Mouse (Mus musculus) neural tube, embryonic 12.5 days (tissue): ENCODE results near the gene D6Wsu163e. TPM values are rescaled to one million over a fixed set of nuclear protein-coding genes. Genes with fewer than 3 reads are reported as not detected.

ENCODE experiments used
- ATAC-seq: fragments of 200-750 bp; cut with Nextera tagmentation; 2 replicates; pipeline ENCODE4 v1.8.0; 2017; ENCODE audit warnings: low read depth, mild to moderate bottlenecking, moderate TSS enrichment, moderate library complexity; ENCODE audit not compliant: low FRiP score
- H3K27ac ChIP-seq: fragments of 300-500 bp; sonication (generic); 2 replicates; pipeline ENCODE4 v1.5.1; 2016
- H3K27me3 ChIP-seq: fragments of 300-500 bp; sonication (generic); replicated peaks from 2 replicates; pipeline ENCODE4 v1.6.1; 2016; ENCODE audit warnings: mild to moderate bottlenecking
- H3K36me3 ChIP-seq: fragments of 300-500 bp; sonication (generic); 2 replicates; pipeline ENCODE4 v1.6.1; 2016; ENCODE audit warnings: mild to moderate bottlenecking
- H3K4me1 ChIP-seq: fragments of 300-500 bp; sonication (generic); 2 replicates; pipeline ENCODE4 v1.6.1; 2016
- H3K4me2 ChIP-seq: fragments of 300-500 bp; sonication (generic); replicated peaks from 2 replicates; pipeline ENCODE4 v1.6.1; 2016; ENCODE audit warnings: mild to moderate bottlenecking
- H3K4me3 ChIP-seq: fragments of 300-500 bp; sonication (generic); 2 replicates; pipeline ENCODE4 v1.5.1; 2016
- H3K9ac ChIP-seq: fragments of 300-500 bp; sonication (generic); 2 replicates; pipeline ENCODE4 v1.6.1; 2016; ENCODE audit warnings: mild to moderate bottlenecking
- H3K9me3 ChIP-seq: fragments of 300-500 bp; sonication (generic); 2 replicates; pipeline ENCODE4 v1.6.1; 2016; ENCODE audit warnings: mild to moderate bottlenecking
- WGBS: fragments of 180-500 bp; shearing (Covaris S2); methylation state at CpG from one replicate; pipeline ENCODE4 v1.1.7; 2016; 5-methylcytosine and 5-hydroxymethylcytosine counted together
- polyA plus RNA-seq: library from polyadenylated mRNA; unstranded; fragments of >200 nt; fragmentation: Nextera tagmentation; extraction: Ambion mirVana; gene quantifications from 2 replicates; pipeline ENCODE4 v1.2.1, GENCODE M21; 2016

D6Wsu163e gene
- polyA plus RNA-seq, 1 experiment from 2014 or later: 22.4 TPM

GRCm38 (mm10) chr6:127014906-127015770 lies 75.4 kb downstream of the D6Wsu163e start, which contains the start of gene Fgf6:
Fgf6 (plus strand) TSS chr6:127015586.
- no peak within 1 kb of the TSS for H3K27ac ChIP-seq

GRCm38 (mm10) chr6:127019254-127019653 lies 79.5 kb downstream of the D6Wsu163e start:
- Histone ChIP-seq H3K4me1 (peaks cover 15% of the 10 kb centered on the region), H3K9ac (no peak overlapping the region), H3K27ac (no peak overlapping the region), H3K27me3 (peaks cover 6% of the 10 kb centered on the region; the same call in 1 of the 2 replicates), H3K36me3 (no peaks in the 10 kb centered on the region), H3K4me3 (no peak overlapping the region), H3K9me3 (no peaks in the 10 kb centered on the region), H3K4me2 (0 out of 2 replicates have a peak overlapping the region, but pooled peaks have one; percentile 2)
- ATAC-seq: no peak
- WGBS: 5% methylated on average over 6 of the region's 6 CpGs

More at GRCm38 (mm10) chr6:127014906-127015770, 75.4 kb downstream of the D6Wsu163e start, which contains the start of gene Fgf6:
- Histone ChIP-seq H3K9me3 (no peaks in the 10 kb centered on the region), H3K4me2 (no peak within 1 kb of the TSS), H3K27me3 (no peaks in the 10 kb centered on the region), H3K9ac (no peak within 1 kb of the TSS), H3K36me3 (no peaks in the 10 kb centered on the region), H3K4me3 (no peak within 1 kb of the TSS), H3K4me1 (peaks cover 11% of the 10 kb centered on the region)
- no peak for ATAC-seq
- WGBS: 80% methylated on average over 26 of the region's 26 CpGs

GRCm38 (mm10) chr6:127020431-127020830 lies 80.7 kb downstream of the D6Wsu163e start:
- Histone ChIP-seq H3K27me3 (peaks cover 6% of the 10 kb centered on the region; the same call in 1 of the 2 replicates), H3K4me3 (no peak overlapping the region), H3K9me3 (no peaks in the 10 kb centered on the region), H3K9ac (no peak overlapping the region), H3K4me2 (no peak overlapping the region), H3K4me1 (peaks cover 15% of the 10 kb centered on the region), H3K36me3 (no peaks in the 10 kb centered on the region), H3K27ac (no peak overlapping the region)
- 16% methylated on average over 13 of the region's 13 CpGs for WGBS
- no peak for ATAC-seq

GRCm38 (mm10) chr6:127024836-127025235 lies 85.1 kb downstream of the D6Wsu163e start:
- Histone ChIP-seq H3K9me3 (no peaks in the 10 kb centered on the region), H3K27me3 (peaks cover 6% of the 10 kb centered on the region; the same call in 1 of the 2 replicates), H3K4me3 (no peak overlapping the region), H3K36me3 (no peaks in the 10 kb centered on the region), H3K4me1 (peaks cover 5% of the 10 kb centered on the region), H3K4me2 (no peak overlapping the region), H3K27ac (no peak overlapping the region), H3K9ac (no peak overlapping the region)
- no peak for ATAC-seq
- 78% methylated on average over 7 of the region's 7 CpGs for WGBS

Other genes with a start within 250 kb of the D6Wsu163e start
- gene Kcna6, start 199.3 kb upstream of the D6Wsu163e start, polyA plus RNA-seq: 12.0 and 16.9 TPM in 2 replicates
- 191 TPM in 2 replicates for gene Ndufa9, start 90.8 kb upstream of the D6Wsu163e start, polyA plus RNA-seq
- 0.08 and 0.17 TPM in 2 replicates for gene Akap3, start 86.9 kb upstream of the D6Wsu163e start, polyA plus RNA-seq
- not detected in 2 replicates for gene Dyrk4, start 18.1 kb upstream of the D6Wsu163e start, polyA plus RNA-seq
- gene Rad51ap1, start 375 bp upstream of the D6Wsu163e start, polyA plus RNA-seq: 37.9 and 39.0 TPM in 2 replicates
- gene Fgf6, start 75.6 kb downstream of the D6Wsu163e start, polyA plus RNA-seq: 0.13 and 0.34 TPM in 2 replicates
- not detected in 2 replicates for gene Fgf23, start 132.9 kb downstream of the D6Wsu163e start, polyA plus RNA-seq
- gene Tigar, start 169.6 kb downstream of the D6Wsu163e start, polyA plus RNA-seq: 7.9 and 8.3 TPM in 2 replicates
- 399 and 445 TPM in 2 replicates for gene Ccnd2, start 212.2 kb downstream of the D6Wsu163e start, polyA plus RNA-seq